Mouse (Mus musculus) erythroblast, embryonic 14.5 days (primary cell): ENCODE data around the gene Nectin3. TPM values are rescaled to one million over a fixed set of nuclear protein-coding genes. Genes with fewer than 3 reads are reported as not detected.

Experiments
- H3K27me3 ChIP-seq: 2 replicates; pipeline ENCODE4 v1.6.1; 2012; ENCODE audit warnings: inconsistent platforms; ENCODE audit not compliant: control insufficient read depth
- H3K36me3 ChIP-seq: 2 replicates; pipeline ENCODE4 v1.6.1; 2012; ENCODE audit warnings: mild to moderate bottlenecking, inconsistent platforms; ENCODE audit not compliant: control insufficient read depth
- H3K4me1 ChIP-seq: 2 replicates; pipeline ENCODE4 v1.6.1; 2012; ENCODE audit warnings: inconsistent platforms; ENCODE audit not compliant: control insufficient read depth
- H3K4me3 ChIP-seq: replicated peaks from 2 replicates; pipeline ENCODE3; 2012; ENCODE audit warnings: moderate library complexity, mild to moderate bottlenecking, inconsistent platforms
- H3K9me3 ChIP-seq: 2 replicates; pipeline ENCODE4 v1.6.1; 2012; ENCODE audit warnings: low read length, inconsistent platforms, mixed read lengths; ENCODE audit not compliant: control insufficient read depth
- GATA1 ChIP-seq: IDR thresholded peaks from 2 replicates; pipeline ENCODE4 v1.6.1; 2012; ENCODE audit warnings: low read length, inconsistent platforms, mixed read lengths
- TAL1 ChIP-seq: IDR thresholded peaks from 3 replicates; pipeline ENCODE4 v1.6.1; 2012; ENCODE audit warnings: low read length, inconsistent platforms, mixed read lengths
- polyA plus RNA-seq: library from polyadenylated mRNA; stranded (reverse); fragments of >175 nt; gene quantifications from 2 replicates; pipeline ENCODE4 v1.2.3, GENCODE M21; 2012

The Nectin3 gene
- not detected in 2 replicates for polyA plus RNA-seq

- peaks cover 3% of the 10 kb centered on the region; the same call in 1 of the 2 replicates for H3K9me3 ChIP-seq
- peaks cover 2% of the 10 kb centered on the region; the same call in 1 of the 2 replicates for H3K4me1 ChIP-seq
- TF ChIP-seq GATA1 (no peak), TAL1 (no peak)
- peaks cover 48% of the 10 kb centered on the region for H3K27me3 ChIP-seq
- H3K4me3 ChIP-seq: peak within 1 kb of the TSS; percentile 52
- H3K36me3 ChIP-seq: no peaks in the 10 kb centered on the region
These were observed at the start of gene Nectin3 for GRCm38 (mm10) chr16:46498421-46498789. Nectin3 (minus strand) TSS chr16:46498525.

GRCm38 (mm10) chr16:46538092-46538491 is 39.8 kb upstream of the Nectin3 start:
- Histone ChIP-seq H3K4me1 (no peaks in the 10 kb centered on the region), H3K9me3 (no peaks in the 10 kb centered on the region), H3K4me3 (no peak overlapping the region), H3K27me3 (no peaks in the 10 kb centered on the region), H3K36me3 (no peaks in the 10 kb centered on the region)
- no peak for TF ChIP-seq GATA1
- TF ChIP-seq TAL1: no peak

GRCm38 (mm10) chr16:46532465-46533254 is 34.3 kb upstream of the Nectin3 start:
- no peaks in the 10 kb centered on the region for H3K9me3 ChIP-seq
- no peak overlapping the region for H3K4me3 ChIP-seq
- H3K36me3 ChIP-seq: no peaks in the 10 kb centered on the region
- H3K27me3 ChIP-seq: no peaks in the 10 kb centered on the region
- H3K4me1 ChIP-seq: no peaks in the 10 kb centered on the region
- TF ChIP-seq TAL1 (no peak), GATA1 (no peak)

GRCm38 (mm10) chr16:46531023-46531422 is 32.7 kb upstream of the Nectin3 start:
- Histone ChIP-seq H3K4me3 (no peak overlapping the region), H3K27me3 (no peaks in the 10 kb centered on the region), H3K36me3 (no peaks in the 10 kb centered on the region), H3K4me1 (no peaks in the 10 kb centered on the region), H3K9me3 (no peaks in the 10 kb centered on the region)
- TF ChIP-seq TAL1 (no peak), GATA1 (no peak)

- no peaks in the 10 kb centered on the region; the same call in 1 of the 2 replicates for H3K9me3 ChIP-seq
- no peaks in the 10 kb centered on the region for H3K4me1 ChIP-seq
- H3K4me3 ChIP-seq: no peak overlapping the region
- no peaks in the 10 kb centered on the region for H3K27me3 ChIP-seq
- TF ChIP-seq GATA1 (no peak), TAL1 (no peak)
- no peaks in the 10 kb centered on the region for H3K36me3 ChIP-seq
These were observed 22.6 kb upstream of the Nectin3 start for GRCm38 (mm10) chr16:46520885-46521417.

GRCm38 (mm10) chr16:46519606-46520005 is 21.3 kb upstream of the Nectin3 start:
- Histone ChIP-seq H3K4me3 (no peak overlapping the region), H3K4me1 (no peaks in the 10 kb centered on the region), H3K9me3 (no peaks in the 10 kb centered on the region; the same call in 1 of the 2 replicates), H3K36me3 (no peaks in the 10 kb centered on the region), H3K27me3 (no peaks in the 10 kb centered on the region)
- TF ChIP-seq GATA1: no peak
- no peak for TF ChIP-seq TAL1

- TF ChIP-seq GATA1 (no peak), TAL1 (no peak)
- Histone ChIP-seq H3K4me3 (no peak overlapping the region), H3K9me3 (peaks cover 6% of the 10 kb centered on the region)
These were observed 9.6 kb upstream of the Nectin3 start for GRCm38 (mm10) chr16:46507944-46508333.

GRCm38 (mm10) chr16:46507260-46507943 is 9.1 kb upstream of the Nectin3 start:
- Histone ChIP-seq H3K4me3 (no peak overlapping the region), H3K9me3 (peaks cover 6% of the 10 kb centered on the region), H3K36me3 (no peaks in the 10 kb centered on the region), H3K27me3 (no peaks in the 10 kb centered on the region), H3K4me1 (no peaks in the 10 kb centered on the region)
- TF ChIP-seq GATA1: no peak
- TF ChIP-seq TAL1: no peak

More at GRCm38 (mm10) chr16:46507944-46508333, 9.6 kb upstream of the Nectin3 start:
- Histone ChIP-seq H3K36me3 (no peaks in the 10 kb centered on the region), H3K4me1 (no peaks in the 10 kb centered on the region), H3K27me3 (no peaks in the 10 kb centered on the region)

GRCm38 (mm10) chr16:46504006-46504405 is 5.7 kb upstream of the Nectin3 start:
- Histone ChIP-seq H3K4me1 (no peaks in the 10 kb centered on the region), H3K4me3 (no peak overlapping the region), H3K9me3 (peaks cover 6% of the 10 kb centered on the region), H3K27me3 (peaks cover 1% of the 10 kb centered on the region), H3K36me3 (no peaks in the 10 kb centered on the region)
- TF ChIP-seq GATA1: no peak
- no peak for TF ChIP-seq TAL1
